Mouse (Mus musculus) forebrain, embryonic 12.5 days (tissue): Measurements from ENCODE around the gene Gabrr2. TPM values are rescaled to one million over a fixed set of nuclear protein-coding genes. Genes with fewer than 3 reads are reported as not detected.

Source experiments
- ATAC-seq: fragments of 200-750 bp; cut with Nextera tagmentation; 2 replicates; pipeline ENCODE4 v1.8.0; 2017; ENCODE audit warnings: moderate TSS enrichment; ENCODE audit not compliant: low FRiP score
- H3K27ac ChIP-seq: fragments of 300-500 bp; sonication (generic); 2 replicates; pipeline ENCODE4 v1.5.1; 2016; ENCODE audit warnings: mild to moderate bottlenecking
- H3K27me3 ChIP-seq: fragments of 300-500 bp; sonication (generic); 2 replicates; pipeline ENCODE4 v1.6.1; 2016; ENCODE audit warnings: mild to moderate bottlenecking
- H3K36me3 ChIP-seq: fragments of 300-500 bp; sonication (generic); replicated peaks from 2 replicates; pipeline ENCODE4 v1.6.1; 2016; ENCODE audit warnings: mild to moderate bottlenecking
- H3K4me1 ChIP-seq: fragments of 300-500 bp; sonication (generic); 2 replicates; pipeline ENCODE4 v1.6.1; 2016
- H3K4me2 ChIP-seq: fragments of 300-500 bp; sonication (generic); 2 replicates; pipeline ENCODE4 v1.6.1; 2016; ENCODE audit warnings: mild to moderate bottlenecking, moderate library complexity
- H3K4me3 ChIP-seq: fragments of 300-500 bp; sonication (generic); replicated peaks from 2 replicates; pipeline ENCODE4 v1.5.1; 2016; ENCODE audit warnings: mild to moderate bottlenecking
- H3K9ac ChIP-seq: fragments of 300-500 bp; sonication (generic); 2 replicates; pipeline ENCODE4 v1.6.1; 2016; ENCODE audit warnings: mild to moderate bottlenecking
- H3K9me3 ChIP-seq: fragments of 300-500 bp; sonication (generic); 2 replicates; pipeline ENCODE4 v1.6.1; 2016
- WGBS: fragments of 180-500 bp; shearing (Covaris S2); methylation state at CpG from one replicate; pipeline ENCODE4 v1.1.7; 2016; 5-methylcytosine and 5-hydroxymethylcytosine counted together
- polyA plus RNA-seq: library from polyadenylated mRNA; unstranded; fragments of >200 nt; fragmentation: Nextera tagmentation; extraction: Ambion mirVana; gene quantifications from 2 replicates; pipeline ENCODE4 v1.2.1, GENCODE M21; 2016

Gabrr2 gene
- polyA plus RNA-seq, 1 experiment from 2014 or later, result 0.55 TPM

DNA sequence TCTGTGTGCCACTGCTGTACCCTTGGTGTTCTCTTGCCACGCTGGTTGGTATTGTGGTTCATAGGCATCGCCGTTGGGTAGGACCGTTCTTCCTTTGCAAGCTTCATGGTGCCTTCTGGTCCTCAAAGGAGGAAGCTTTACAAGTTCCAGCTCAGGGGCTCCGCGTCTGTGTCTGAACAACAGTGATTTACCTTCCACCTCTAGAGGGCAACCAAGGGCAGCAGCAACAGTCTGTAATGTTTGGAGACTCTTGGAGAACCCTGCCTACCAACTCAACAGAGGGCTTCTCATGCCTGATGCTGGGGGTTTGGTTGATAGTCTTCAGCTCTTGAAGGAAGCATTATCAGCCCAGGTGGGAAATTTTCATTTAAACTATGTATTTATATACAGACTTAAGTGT lies 61.7 kb downstream of the Gabrr2 start:
- no peaks in the 10 kb centered on the region for H3K36me3 ChIP-seq
- H3K27me3 ChIP-seq, result no peaks in the 10 kb centered on the region
- no peak overlapping the region for H3K27ac ChIP-seq
- ATAC-seq, result no peak
- H3K9me3 ChIP-seq, result no peaks in the 10 kb centered on the region
- H3K4me1 ChIP-seq, result no peaks in the 10 kb centered on the region
- no peak overlapping the region for H3K9ac ChIP-seq
- no peak overlapping the region for H3K4me3 ChIP-seq
- WGBS, result 78% methylated on average over 6 of the region's 6 CpGs
- H3K4me2 ChIP-seq, result no peak overlapping the region

DNA sequence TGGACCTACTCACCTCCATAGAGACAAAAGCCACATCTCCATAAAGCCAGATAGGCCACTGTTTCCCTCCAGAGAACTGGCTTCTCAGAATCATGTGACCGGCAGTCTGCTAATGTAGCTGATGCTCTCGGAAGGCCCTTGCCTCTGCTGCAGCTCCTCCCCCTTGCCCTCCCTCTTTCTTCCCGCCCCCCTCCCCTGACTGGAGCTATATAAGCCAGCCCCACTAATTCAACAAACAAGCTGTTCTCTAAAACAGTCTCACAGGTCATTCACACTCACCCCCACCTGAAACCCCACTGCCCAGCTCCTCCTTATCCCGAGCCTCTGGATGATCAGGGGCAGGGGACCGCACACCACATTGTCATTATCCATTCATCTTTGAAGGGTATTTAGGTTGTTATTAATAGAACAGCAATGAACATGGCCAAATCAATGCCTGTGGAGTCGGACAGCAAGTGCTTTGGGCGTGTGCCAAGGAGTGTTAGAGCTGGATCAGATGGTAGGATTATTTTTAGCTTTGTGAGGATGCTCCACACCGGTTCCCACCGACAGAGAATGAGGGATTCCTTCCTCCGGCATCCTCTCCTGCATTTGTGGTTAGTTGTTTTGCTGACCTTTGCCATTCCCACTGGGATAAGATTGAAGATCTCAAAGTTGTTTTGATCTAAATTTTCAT lies 62.7 kb downstream of the Gabrr2 start:
- 70% methylated on average over 10 of the region's 10 CpGs for WGBS
- Histone ChIP-seq H3K27me3 (no peaks in the 10 kb centered on the region), H3K4me1 (no peaks in the 10 kb centered on the region), H3K36me3 (no peaks in the 10 kb centered on the region), H3K27ac (no peak overlapping the region), H3K9me3 (no peaks in the 10 kb centered on the region), H3K9ac (no peak overlapping the region), H3K4me3 (no peak overlapping the region), H3K4me2 (no peak overlapping the region)
- ATAC-seq, result 0 out of 2 replicates have a peak, but pooled peaks have one; percentile 33

- Histone ChIP-seq H3K4me1 (no peaks in the 10 kb centered on the region), H3K4me2 (no peak within 1 kb of the TSS), H3K4me3 (no peak within 1 kb of the TSS), H3K9ac (no peak within 1 kb of the TSS), H3K36me3 (no peaks in the 10 kb centered on the region), H3K9me3 (no peaks in the 10 kb centered on the region), H3K27me3 (no peaks in the 10 kb centered on the region), H3K27ac (no peak within 1 kb of the TSS)
- no peak for ATAC-seq
- WGBS, result 80% methylated on average over 11 of the region's 11 CpGs
These were observed 69.4 kb downstream of the Gabrr2 start, which contains the start of gene Gabrr1 for GRCm38 (mm10) chr4:33132221-33132620. Gene Gabrr1, plus strand, starts transcription at chr4:33132521.

Other genes starting within 250 kb of the Gabrr2 start
- 22.3 and 22.6 TPM in 2 replicates for gene Ankrd6, start 112.2 kb upstream of the Gabrr2 start, polyA plus RNA-seq
- 31.2 and 31.8 TPM in 2 replicates for gene Rragd, start 80.0 kb upstream of the Gabrr2 start, polyA plus RNA-seq
- 50.5 and 51.9 TPM in 2 replicates for gene Ube2j1, start 31.6 kb upstream of the Gabrr2 start, polyA plus RNA-seq
- 0.13 TPM in 1 of 2 replicates, not detected in the other for gene Gabrr1, start 69.5 kb downstream of the Gabrr2 start, polyA plus RNA-seq
- gene Pm20d2, start 126.7 kb downstream of the Gabrr2 start, polyA plus RNA-seq, result 1.8 and 2.3 TPM in 2 replicates
- 10.2 and 11.6 TPM in 2 replicates for gene Srsf12, start 146.0 kb downstream of the Gabrr2 start, polyA plus RNA-seq
- 95.5 and 99.5 TPM in 2 replicates for gene Pnrc1, start 227.2 kb downstream of the Gabrr2 start, polyA plus RNA-seq
- 33.9 and 34.4 TPM in 2 replicates for gene Rngtt, start 247.3 kb downstream of the Gabrr2 start, polyA plus RNA-seq